Mouse (Mus musculus) lung, embryonic 16.5 days (tissue): ENCODE results near the gene 4930578C19Rik. TPM values are rescaled to one million over a fixed set of nuclear protein-coding genes. Genes with fewer than 3 reads are reported as not detected.

Experiments
- ATAC-seq: fragments of 200-750 bp; cut with Nextera tagmentation; 2 replicates; pipeline ENCODE4 v1.8.0; 2017; ENCODE audit warnings: low read depth, mild to moderate bottlenecking, moderate library complexity
- H3K27ac ChIP-seq: fragments of 300-500 bp; sonication (generic); 2 replicates; pipeline ENCODE4 v1.5.1; 2014; ENCODE audit warnings: mild to moderate bottlenecking, control low read depth, low read length
- H3K27me3 ChIP-seq: fragments of 300-500 bp; sonication (generic); 2 replicates; pipeline ENCODE4 v1.6.1; 2014; ENCODE audit warnings: low read depth, low read length, mixed read lengths; ENCODE audit not compliant: control insufficient read depth, insufficient read depth
- H3K36me3 ChIP-seq: fragments of 300-500 bp; sonication (generic); 2 replicates; pipeline ENCODE4 v1.6.1; 2014; ENCODE audit warnings: low read length; ENCODE audit not compliant: control insufficient read depth, insufficient read depth
- H3K4me1 ChIP-seq: fragments of 300-500 bp; sonication (generic); replicated peaks from 2 replicates; pipeline ENCODE4 v1.6.1; 2014; ENCODE audit warnings: low read length, mixed read lengths; ENCODE audit not compliant: control insufficient read depth, insufficient read depth
- H3K4me2 ChIP-seq: fragments of 300-500 bp; sonication (generic); 2 replicates; pipeline ENCODE4 v1.6.1; 2014; ENCODE audit warnings: low read depth, low read length, control low read depth
- H3K4me3 ChIP-seq: fragments of 300-500 bp; sonication (generic); 2 replicates; pipeline ENCODE4 v1.5.1; 2014; ENCODE audit warnings: mild to moderate bottlenecking, low read length, control low read depth
- H3K9ac ChIP-seq: fragments of 300-500 bp; sonication (generic); 2 replicates; pipeline ENCODE4 v1.6.1; 2014; ENCODE audit warnings: low read length, control low read depth
- H3K9me3 ChIP-seq: fragments of 300-500 bp; sonication (generic); 2 replicates; pipeline ENCODE4 v1.6.1; 2016; ENCODE audit warnings: low read length; ENCODE audit not compliant: control insufficient read depth
- WGBS: fragments of 180-500 bp; shearing (Covaris S2); extraction: QIAGEN DNeasy Blood & Tissue Kit; methylation state at CpG from one replicate; pipeline ENCODE4 v1.1.7; 2014; 5-methylcytosine and 5-hydroxymethylcytosine counted together
- polyA plus RNA-seq: library from polyadenylated mRNA; unstranded; fragments of >200 nt; fragmentation: Nextera tagmentation; extraction: Ambion mirVana; gene quantifications from 2 replicates; pipeline ENCODE4 v1.2.1, GENCODE M21; 2015

The 4930578C19Rik gene
- polyA plus RNA-seq: 2.3 and 3.1 TPM in 2 replicates

DNA sequence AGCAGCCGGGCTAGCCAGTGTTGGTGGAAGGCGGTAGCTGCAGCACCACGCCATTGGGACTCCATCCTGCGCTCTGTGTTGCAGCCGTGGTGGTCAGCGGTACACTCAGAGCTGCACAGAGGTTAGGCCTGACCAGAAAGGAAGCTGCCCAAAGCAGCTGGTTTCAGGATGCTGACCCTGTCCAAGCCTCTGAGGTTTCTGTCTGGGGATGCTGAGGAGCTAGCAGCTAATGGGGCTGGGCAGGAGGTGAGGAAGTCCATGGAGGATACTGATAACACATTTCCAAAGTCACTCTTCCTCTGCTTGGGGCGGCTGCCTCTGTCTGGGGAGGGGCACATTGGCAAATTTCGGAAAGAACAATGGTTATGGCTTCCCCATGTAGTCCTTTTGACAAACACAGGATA is at the start of gene 4930578C19Rik:
4930578C19Rik (minus strand) TSS at position 200 of the 404 bp plus-strand sequence.
- Histone ChIP-seq H3K4me2 (no peak within 1 kb of the TSS), H3K9ac (no peak within 1 kb of the TSS), H3K27me3 (no peaks in the 10 kb centered on the region), H3K4me3 (peak within 1 kb of the TSS; percentile 17), H3K4me1 (no peaks in the 10 kb centered on the region), H3K9me3 (no peaks in the 10 kb centered on the region), H3K36me3 (no peaks in the 10 kb centered on the region), H3K27ac (peak within 1 kb of the TSS; percentile 21; the same call in 1 of the 2 replicates)
- WGBS: 66% methylated on average over 8 of the region's 8 CpGs
- ATAC-seq: peak; percentile 83

GRCm38 (mm10) chrX:18467690-18468089 is 6.5 kb upstream of the 4930578C19Rik start:
- Histone ChIP-seq H3K9me3 (no peaks in the 10 kb centered on the region), H3K27me3 (no peaks in the 10 kb centered on the region), H3K9ac (no peak overlapping the region), H3K27ac (no peak overlapping the region), H3K36me3 (no peaks in the 10 kb centered on the region), H3K4me2 (no peak overlapping the region), H3K4me1 (no peaks in the 10 kb centered on the region), H3K4me3 (no peak overlapping the region)
- WGBS: 33% methylated on average over 1 of the region's 1 CpGs
- no peak for ATAC-seq

DNA sequence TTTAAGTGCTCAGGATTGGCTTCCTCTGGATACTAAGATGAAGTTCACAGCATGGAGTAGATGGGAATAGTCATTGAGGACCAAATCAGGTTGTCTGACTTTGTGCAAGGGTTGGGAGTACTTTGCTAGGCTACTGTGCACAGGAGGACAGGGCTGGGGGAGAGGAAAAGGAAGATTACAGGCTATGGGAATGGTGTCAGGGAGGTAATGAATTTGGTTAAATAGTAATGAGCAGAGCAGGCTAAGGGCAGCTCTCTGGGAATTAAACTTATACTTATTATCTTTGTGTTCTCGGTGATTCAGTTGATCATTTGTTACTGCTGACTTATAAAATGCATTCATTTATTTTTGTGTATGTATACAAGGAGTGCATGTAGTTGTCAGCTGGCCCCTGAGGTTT is 1.7 kb upstream of the 4930578C19Rik start:
- H3K36me3 ChIP-seq: no peaks in the 10 kb centered on the region
- no peaks in the 10 kb centered on the region for H3K27me3 ChIP-seq
- H3K4me2 ChIP-seq: no peak overlapping the region
- no peak for ATAC-seq
- no peak overlapping the region for H3K27ac ChIP-seq
- H3K4me1 ChIP-seq: no peaks in the 10 kb centered on the region
- no peak overlapping the region for H3K9ac ChIP-seq
- no peak overlapping the region for H3K4me3 ChIP-seq
- WGBS: 93% methylated on average over 1 of the region's 1 CpGs
- H3K9me3 ChIP-seq: no peaks in the 10 kb centered on the region

DNA sequence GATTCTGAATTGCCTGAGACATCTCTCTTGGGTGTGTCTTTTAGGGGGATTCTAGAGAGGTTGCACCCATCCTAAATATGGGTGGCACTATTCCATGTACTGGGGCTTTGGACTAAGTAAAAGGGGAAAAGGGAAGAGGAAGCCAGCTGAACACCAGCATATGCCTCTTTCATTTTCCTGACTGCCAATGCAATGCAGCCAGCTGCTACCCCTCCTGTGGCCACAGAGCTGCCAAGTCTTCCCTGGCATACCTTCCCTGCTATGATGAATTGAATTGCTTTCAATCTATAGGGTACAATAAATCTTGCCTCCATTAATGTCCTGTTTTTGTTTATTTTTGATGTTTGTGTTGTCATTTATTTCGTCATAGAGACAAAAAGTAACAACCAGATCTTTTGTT is 9.6 kb downstream of the 4930578C19Rik start:
- ATAC-seq: no peak
- H3K4me3 ChIP-seq: no peak overlapping the region
- H3K4me1 ChIP-seq: no peaks in the 10 kb centered on the region
- no peak overlapping the region for H3K4me2 ChIP-seq
- no peak overlapping the region for H3K27ac ChIP-seq
- WGBS: 36% methylated on average over 1 of the region's 1 CpGs
- no peaks in the 10 kb centered on the region for H3K36me3 ChIP-seq
- H3K9me3 ChIP-seq: no peaks in the 10 kb centered on the region
- no peaks in the 10 kb centered on the region for H3K27me3 ChIP-seq
- H3K9ac ChIP-seq: no peak overlapping the region

DNA sequence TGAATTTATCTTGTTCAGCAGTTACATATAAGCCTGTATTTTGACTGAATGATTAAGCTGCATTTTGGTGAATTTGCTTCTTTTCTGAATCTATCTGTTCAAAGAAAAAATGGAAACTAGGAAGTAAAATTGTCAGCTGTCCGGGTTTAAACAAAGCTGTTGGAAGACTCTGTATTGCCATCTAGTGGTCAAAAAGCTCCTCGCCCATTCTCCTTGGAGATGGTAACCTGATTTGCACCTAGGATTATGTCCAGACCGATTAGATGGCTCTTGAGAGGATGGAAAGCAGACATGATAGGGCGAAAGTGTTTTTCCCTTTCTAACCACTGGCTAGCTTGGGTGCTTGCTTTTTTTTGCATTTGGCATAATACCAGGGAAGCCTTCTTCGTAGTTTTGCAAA is 19.1 kb downstream of the 4930578C19Rik start:
- H3K9ac ChIP-seq: no peak overlapping the region
- H3K4me2 ChIP-seq: no peak overlapping the region
- no peak overlapping the region for H3K27ac ChIP-seq
- WGBS: 24% methylated on average over 5 of the region's 5 CpGs
- H3K36me3 ChIP-seq: no peaks in the 10 kb centered on the region
- H3K9me3 ChIP-seq: no peaks in the 10 kb centered on the region
- no peaks in the 10 kb centered on the region for H3K4me1 ChIP-seq
- no peak overlapping the region for H3K4me3 ChIP-seq
- ATAC-seq: no peak
- H3K27me3 ChIP-seq: no peaks in the 10 kb centered on the region

GRCm38 (mm10) chrX:18425451-18425850 is 35.7 kb downstream of the 4930578C19Rik start:
- no peak for ATAC-seq
- Histone ChIP-seq H3K27me3 (no peaks in the 10 kb centered on the region), H3K4me2 (no peak overlapping the region), H3K9me3 (no peaks in the 10 kb centered on the region), H3K36me3 (no peaks in the 10 kb centered on the region), H3K27ac (no peak overlapping the region), H3K4me1 (no peaks in the 10 kb centered on the region), H3K9ac (no peak overlapping the region), H3K4me3 (no peak overlapping the region)
- WGBS: 77% methylated on average over 3 of the region's 3 CpGs

- 95% methylated on average over 4 of the region's 4 CpGs for WGBS
- no peak for ATAC-seq
Measured at GRCm38 (mm10) chrX:18423206-18423605, 38.0 kb downstream of the 4930578C19Rik start.

GRCm38 (mm10) chrX:18420161-18420784 is 40.9 kb downstream of the 4930578C19Rik start:
- Histone ChIP-seq H3K9ac (no peak overlapping the region), H3K27me3 (no peaks in the 10 kb centered on the region), H3K4me1 (no peaks in the 10 kb centered on the region), H3K4me3 (no peak overlapping the region), H3K9me3 (no peaks in the 10 kb centered on the region), H3K4me2 (no peak overlapping the region), H3K36me3 (no peaks in the 10 kb centered on the region), H3K27ac (no peak overlapping the region)
- WGBS: 88% methylated on average over 4 of the region's 4 CpGs
- ATAC-seq: no peak

More at GRCm38 (mm10) chrX:18423206-18423605, 38.0 kb downstream of the 4930578C19Rik start:
- H3K36me3 ChIP-seq: no peaks in the 10 kb centered on the region
- no peaks in the 10 kb centered on the region for H3K4me1 ChIP-seq
- no peak overlapping the region for H3K4me3 ChIP-seq
- H3K9me3 ChIP-seq: no peaks in the 10 kb centered on the region
- H3K27ac ChIP-seq: no peak overlapping the region
- no peak overlapping the region for H3K4me2 ChIP-seq
- no peaks in the 10 kb centered on the region for H3K27me3 ChIP-seq
- no peak overlapping the region for H3K9ac ChIP-seq

- Histone ChIP-seq H3K9me3 (no peaks in the 10 kb centered on the region), H3K4me3 (no peak overlapping the region), H3K4me2 (no peak overlapping the region), H3K36me3 (no peaks in the 10 kb centered on the region), H3K9ac (no peak overlapping the region), H3K27me3 (no peaks in the 10 kb centered on the region), H3K4me1 (no peaks in the 10 kb centered on the region), H3K27ac (no peak overlapping the region)
- WGBS: 44% methylated on average over 1 of the region's 1 CpGs
- no peak for ATAC-seq
Measured at GRCm38 (mm10) chrX:18418977-18419376, 42.2 kb downstream of the 4930578C19Rik start.
